Mouse (Mus musculus) limb, embryonic 14.5 days (tissue): Measurements from ENCODE around the gene Wwp2. TPM values are rescaled to one million over a fixed set of nuclear protein-coding genes. Genes with fewer than 3 reads are reported as not detected.

ENCODE experiments used
- ATAC-seq: fragments of 200-750 bp; cut with Nextera tagmentation; 2 replicates; pipeline ENCODE4 v1.8.0; 2017; ENCODE audit warnings: low read depth, moderate number of reproducible peaks, moderate TSS enrichment; ENCODE audit not compliant: low FRiP score
- DNase-seq: peaks from one replicate; pipeline ENCODE4 v3.0.0-alpha.2; 2015; ENCODE audit warnings: low spot score
- H3K27ac ChIP-seq: fragments of 300-500 bp; sonication (generic); replicated peaks from 2 replicates; pipeline ENCODE4 v1.5.1; 2014; ENCODE audit warnings: low read depth, mild to moderate bottlenecking, low read length, moderate library complexity, mixed read lengths
- H3K27me3 ChIP-seq: fragments of 300-500 bp; sonication (generic); 2 replicates; pipeline ENCODE4 v1.6.1; 2014; ENCODE audit warnings: low read length, mixed read lengths; ENCODE audit not compliant: control insufficient read depth, insufficient read depth
- H3K36me3 ChIP-seq: fragments of 300-500 bp; sonication (generic); 2 replicates; pipeline ENCODE4 v1.6.1; 2014; ENCODE audit warnings: mild to moderate bottlenecking, low read length, moderate library complexity, mixed read lengths; ENCODE audit not compliant: control insufficient read depth, insufficient read depth
- H3K4me1 ChIP-seq: fragments of 300-500 bp; sonication (generic); 2 replicates; pipeline ENCODE4 v1.6.1; 2014; ENCODE audit warnings: antibody characterized with exemption, low read length, mixed read lengths; ENCODE audit not compliant: control insufficient read depth, insufficient read depth
- H3K4me2 ChIP-seq: fragments of 300-500 bp; sonication (generic); replicated peaks from 2 replicates; pipeline ENCODE4 v1.6.1; 2014; ENCODE audit warnings: low read depth, mild to moderate bottlenecking, low read length, moderate library complexity; ENCODE audit not compliant: severe bottlenecking
- H3K4me3 ChIP-seq: fragments of 300-500 bp; sonication (generic); replicated peaks from 2 replicates; pipeline ENCODE4 v1.5.1; 2014; ENCODE audit warnings: low read length
- H3K9ac ChIP-seq: fragments of 300-500 bp; sonication (generic); 2 replicates; pipeline ENCODE4 v1.6.1; 2014; ENCODE audit warnings: mild to moderate bottlenecking, low read depth, low read length, moderate library complexity; ENCODE audit not compliant: severe bottlenecking
- H3K9me3 ChIP-seq: fragments of 300-500 bp; sonication (generic); 2 replicates; pipeline ENCODE4 v1.6.1; 2016; ENCODE audit warnings: low read length; ENCODE audit not compliant: control insufficient read depth
- POLR2A ChIP-seq: fragments of 200-500 bp; IDR thresholded peaks from 2 replicates; pipeline ENCODE4 v1.8.0; 2012; ENCODE audit warnings: inconsistent platforms, mild to moderate bottlenecking, moderate library complexity, borderline replicate concordance; ENCODE audit not compliant: insufficient read depth, insufficient read length; ENCODE audit errors: extremely low read depth
- WGBS: fragments of 180-500 bp; shearing (Covaris S2); extraction: QIAGEN DNeasy Blood & Tissue Kit; methylation state at CpG from one replicate; pipeline ENCODE4 v1.1.7; 2014; 5-methylcytosine and 5-hydroxymethylcytosine counted together
- polyA plus RNA-seq, 2 experiments: library from polyadenylated mRNA; depleted of rRNA in 1 of 2; stranded (reverse) in 1 of 2; unstranded in 1 of 2; fragments of >200 nt; fragmentation: Nextera tagmentation in 1 of 2; extraction: Ambion mirVana in 1 of 2; gene quantifications; 2 replicates each; pipeline versions ENCODE4 v1.2.1 to v1.2.3; 2012 to 2014

The Wwp2 gene
- polyA plus RNA-seq, 2 experiments, result 153 to 315 TPM

- WGBS, result 6% methylated on average over 4 of the region's 4 CpGs
- no peak overlapping the region; the same call in 1 of the 2 replicates for H3K4me2 ChIP-seq
- no peak overlapping the region for H3K9ac ChIP-seq
- peaks cover 22% of the 10 kb centered on the region for H3K4me1 ChIP-seq
- H3K9me3 ChIP-seq, result no peaks in the 10 kb centered on the region
- DNase-seq, result peak; percentile 70
- ATAC-seq, result peak; percentile 58; the same call in 1 of the 2 replicates
- H3K27me3 ChIP-seq, result no peaks in the 10 kb centered on the region
- peaks cover 11% of the 10 kb centered on the region for H3K36me3 ChIP-seq
- no peak for TF ChIP-seq POLR2A
- H3K27ac ChIP-seq, result peak overlapping the region; percentile 75
- H3K4me3 ChIP-seq, result no peak overlapping the region
Measured at GRCm38 (mm10) chr8:107519860-107520259, 83.7 kb downstream of the Wwp2 start.

GRCm38 (mm10) chr8:107521788-107522554 lies 85.8 kb downstream of the Wwp2 start:
- peak; percentile 79 for ATAC-seq
- Histone ChIP-seq H3K36me3 (peaks cover 11% of the 10 kb centered on the region), H3K9ac (no peak overlapping the region), H3K9me3 (no peaks in the 10 kb centered on the region), H3K27me3 (no peaks in the 10 kb centered on the region), H3K4me2 (no peak overlapping the region), H3K27ac (peak overlapping the region; percentile 88), H3K4me1 (peaks cover 22% of the 10 kb centered on the region), H3K4me3 (no peak overlapping the region)
- no peak for TF ChIP-seq POLR2A
- no peak for DNase-seq
- WGBS, result 48% methylated on average over 8 of the region's 8 CpGs

GRCm38 (mm10) chr8:107522555-107522833 lies 86.3 kb downstream of the Wwp2 start:
- Histone ChIP-seq H3K36me3 (peaks cover 11% of the 10 kb centered on the region), H3K27me3 (no peaks in the 10 kb centered on the region), H3K4me3 (no peak overlapping the region), H3K9ac (no peak overlapping the region), H3K27ac (peak overlapping the region; percentile 88), H3K4me2 (no peak overlapping the region), H3K4me1 (peaks cover 22% of the 10 kb centered on the region), H3K9me3 (no peaks in the 10 kb centered on the region)
- 47% methylated on average over 4 of the region's 4 CpGs for WGBS
- ATAC-seq (no peak; the same call in none of the 2 replicates), DNase-seq (peak; percentile 56)
- TF ChIP-seq POLR2A, result no peak

- Histone ChIP-seq H3K27me3 (no peaks in the 10 kb centered on the region), H3K4me2 (no peak overlapping the region), H3K9ac (no peak overlapping the region), H3K9me3 (no peaks in the 10 kb centered on the region), H3K27ac (no peak overlapping the region), H3K4me1 (peaks cover 18% of the 10 kb centered on the region), H3K36me3 (no peaks in the 10 kb centered on the region), H3K4me3 (no peak overlapping the region)
- ATAC-seq (no peak), DNase-seq (no peak)
- no peak for TF ChIP-seq POLR2A
- 92% methylated on average over 4 of the region's 4 CpGs for WGBS
Measured at GRCm38 (mm10) chr8:107524535-107524934, 88.4 kb downstream of the Wwp2 start.

- no peaks in the 10 kb centered on the region for H3K4me1 ChIP-seq
- 90% methylated on average over 6 of the region's 6 CpGs for WGBS
- peaks cover 4% of the 10 kb centered on the region; the same call in 1 of the 2 replicates for H3K36me3 ChIP-seq
- no peak for ATAC-seq
- no peak for DNase-seq
- TF ChIP-seq POLR2A, result no peak
- no peak overlapping the region for H3K9ac ChIP-seq
- H3K27me3 ChIP-seq, result no peaks in the 10 kb centered on the region
- no peak overlapping the region for H3K4me2 ChIP-seq
- H3K27ac ChIP-seq, result no peak overlapping the region
- no peaks in the 10 kb centered on the region for H3K9me3 ChIP-seq
- H3K4me3 ChIP-seq, result no peak overlapping the region
Measured at GRCm38 (mm10) chr8:107528786-107529185, 92.6 kb downstream of the Wwp2 start.
